Mouse (Mus musculus) right cerebral cortex, postnatal 36 days (tissue): Measurements from ENCODE around the gene Fhad1.
"Not testable (repeated sequence)": the region's sequence is repeated elsewhere in the genome, so short reads cannot be mapped to it uniquely, and the experiment has no call there.

ENCODE experiments used
- DNase-seq, 2 experiments: peaks; one replicate each; pipeline ENCODE4 v3.0.0; 2022; ENCODE audit warnings: low spot score in 2 of 2, mixed read lengths in 1 of 2

Gene Fhad1

DNA sequence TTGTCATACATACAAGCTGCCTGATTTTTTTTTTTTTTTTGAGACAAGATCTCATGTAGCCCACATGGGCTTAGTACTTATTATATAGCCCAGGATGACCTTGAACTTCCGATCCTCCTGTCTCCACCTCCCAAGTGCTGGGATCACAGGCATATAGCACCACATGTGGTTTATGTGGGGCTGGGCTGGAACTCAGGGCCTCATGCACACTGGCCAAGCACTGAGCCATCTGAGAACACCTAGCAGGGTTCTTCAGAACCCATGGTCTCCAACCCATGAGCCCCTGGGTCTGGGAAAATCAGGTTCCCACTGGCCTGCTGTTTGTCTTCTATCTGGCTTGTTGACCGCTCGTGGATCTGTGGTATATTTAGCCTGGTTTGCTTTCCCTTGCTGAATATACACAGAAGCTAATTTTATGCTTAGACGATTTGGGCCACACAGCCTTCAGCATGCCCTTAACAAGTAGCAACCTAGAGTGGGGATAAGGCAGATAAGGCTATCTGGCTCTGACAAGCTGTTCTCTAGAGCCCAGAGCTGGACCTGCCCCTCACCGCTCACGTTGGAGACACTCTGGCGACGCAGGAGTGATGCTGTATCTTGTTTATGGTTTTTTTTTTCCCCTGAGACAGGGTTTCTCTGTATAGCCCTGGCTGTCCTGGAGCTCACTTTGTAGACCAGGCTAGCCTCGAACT is 24.9 kb upstream of the Fhad1 start:
- no peak for DNase-seq

DNA sequence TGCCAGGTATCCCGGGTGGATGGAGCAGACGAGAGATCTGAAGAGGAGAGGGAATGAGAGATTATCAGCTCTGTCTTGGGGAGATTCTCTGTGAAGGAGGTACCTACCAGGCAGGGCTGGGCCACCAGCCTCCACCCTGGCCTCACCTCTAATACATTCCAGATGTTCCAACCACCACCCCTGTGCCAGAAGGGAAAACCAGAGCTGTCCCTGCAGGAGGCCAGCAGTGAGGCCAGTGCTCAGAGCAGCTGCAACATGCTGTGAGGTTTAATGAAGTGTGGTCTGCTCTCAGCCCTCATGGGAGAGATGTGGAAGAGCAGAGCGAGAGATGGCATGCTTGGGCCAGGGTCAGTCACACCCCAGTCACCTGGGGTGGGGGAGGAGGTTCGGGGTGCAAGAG is 23.0 kb upstream of the Fhad1 start:
- DNase-seq = no peak

DNA sequence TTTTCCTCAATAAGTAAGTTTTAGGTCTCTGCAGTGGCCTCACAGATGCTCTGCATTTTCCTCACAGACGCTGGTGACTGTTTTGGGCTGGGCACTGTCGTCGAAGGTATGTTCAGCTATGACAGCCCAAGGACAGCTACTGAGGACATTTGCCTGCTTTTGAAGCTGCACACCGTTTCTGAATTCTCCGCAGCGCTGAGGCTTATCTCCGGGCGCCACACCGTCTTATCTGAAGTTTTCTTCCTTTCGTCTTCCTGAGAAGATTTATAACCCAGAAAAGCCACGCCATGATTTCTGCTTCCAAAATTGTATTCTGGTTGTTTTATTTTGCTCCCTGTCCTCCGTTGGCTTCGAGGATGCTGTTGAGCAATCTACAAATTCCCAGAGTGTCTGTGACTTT is 13.7 kb upstream of the Fhad1 start:
- DNase-seq = no peak

DNA sequence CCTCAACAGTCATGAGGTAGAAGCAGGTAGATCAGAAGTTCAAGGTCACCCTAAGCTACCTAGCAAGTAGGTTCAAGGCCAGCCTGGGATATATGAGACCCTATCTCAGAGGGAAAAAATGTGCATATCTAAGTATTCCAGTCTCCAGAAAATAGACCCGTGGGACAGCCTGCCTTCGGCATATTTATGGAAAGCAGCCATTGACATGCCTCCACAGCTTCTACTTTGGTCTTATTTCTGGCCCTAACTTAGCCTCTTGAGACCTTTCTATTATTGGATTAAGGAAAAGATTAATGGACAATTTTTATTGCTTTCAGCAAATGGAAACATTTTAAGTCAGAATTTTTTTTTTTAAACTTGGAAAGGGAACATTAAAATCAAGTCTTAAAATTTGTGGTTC is 12.1 kb upstream of the Fhad1 start:
- no peak for DNase-seq

DNA sequence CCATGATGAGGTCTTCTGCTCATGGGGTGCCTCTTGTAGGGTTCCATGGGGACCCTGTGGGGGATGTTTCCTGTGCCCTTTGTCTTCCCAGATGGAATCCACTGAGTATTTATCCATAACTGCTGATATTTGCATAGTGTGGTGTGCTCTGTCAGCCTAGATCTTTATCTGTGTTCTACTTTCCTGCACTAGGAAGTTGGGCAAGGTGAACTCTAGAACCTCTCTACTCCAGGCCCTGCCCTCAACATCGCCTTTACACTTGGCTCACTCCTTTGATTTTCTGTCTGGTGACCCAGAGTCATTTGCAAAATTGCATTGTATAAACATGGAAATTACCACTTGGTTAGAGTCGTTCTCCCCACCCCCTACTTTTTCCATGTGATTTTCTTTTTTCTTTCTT is 9.7 kb upstream of the Fhad1 start:
- DNase-seq = no peak

DNA sequence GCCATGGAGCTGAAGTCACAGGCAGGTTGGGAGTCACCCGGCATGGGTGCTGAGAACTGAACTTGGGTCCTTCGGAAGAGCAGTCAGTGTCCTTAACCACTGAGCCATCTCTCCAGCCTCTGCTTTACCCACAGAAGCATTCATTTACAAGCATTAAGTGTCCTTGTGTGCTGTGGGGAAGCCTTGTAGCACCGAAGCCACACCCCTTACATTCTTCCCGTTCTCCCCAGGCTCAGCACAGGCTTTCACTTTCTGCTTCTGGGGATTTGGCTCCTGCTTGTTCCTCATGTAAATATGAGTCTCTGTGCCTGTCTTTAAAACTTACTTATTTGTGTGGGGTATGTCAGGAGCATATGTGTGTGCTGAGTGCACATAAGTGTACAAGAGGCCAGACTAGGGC is 8.3 kb upstream of the Fhad1 start:
- no peak for DNase-seq

DNA sequence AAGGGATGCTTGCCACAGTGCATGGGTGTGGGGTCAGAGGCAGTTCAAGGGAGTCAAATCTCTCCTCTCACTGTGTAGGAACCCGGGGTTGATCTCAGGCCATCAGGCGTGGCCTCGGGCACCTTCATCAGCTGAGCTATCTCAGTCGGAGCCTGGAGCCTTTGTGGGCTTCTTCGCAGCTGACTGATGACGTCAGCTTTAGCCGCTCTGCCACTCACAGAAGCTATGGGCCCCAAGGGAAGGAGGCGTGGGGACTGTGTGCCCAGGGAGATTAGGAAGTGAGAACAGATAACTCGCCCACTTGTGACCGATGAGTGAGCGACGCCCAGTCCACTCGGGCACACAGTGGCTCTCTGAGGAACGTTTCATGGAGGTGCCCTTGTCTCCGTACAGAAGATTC is 2.8 kb upstream of the Fhad1 start:
- no peak for DNase-seq

DNA sequence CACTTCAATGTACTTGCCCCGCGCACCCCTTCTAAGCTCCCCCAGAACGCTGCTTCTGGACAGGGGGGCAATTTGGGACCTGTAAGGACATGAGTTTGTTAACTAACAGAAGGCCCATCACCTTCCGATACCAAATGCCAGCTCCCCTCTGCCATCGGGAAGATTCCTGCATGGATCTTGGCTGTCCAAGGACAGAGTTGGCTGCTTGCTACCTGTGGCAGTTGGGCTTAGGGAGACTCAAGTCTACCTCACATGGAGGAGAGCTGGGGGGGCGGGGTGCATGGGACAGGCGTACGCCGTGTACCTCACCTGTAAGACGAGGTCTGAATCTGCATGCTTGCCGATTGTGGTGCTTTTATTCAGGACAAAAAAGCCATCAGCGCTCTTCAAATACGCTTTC is 3.6 kb downstream of the Fhad1 start:
- no peak for DNase-seq

DNA sequence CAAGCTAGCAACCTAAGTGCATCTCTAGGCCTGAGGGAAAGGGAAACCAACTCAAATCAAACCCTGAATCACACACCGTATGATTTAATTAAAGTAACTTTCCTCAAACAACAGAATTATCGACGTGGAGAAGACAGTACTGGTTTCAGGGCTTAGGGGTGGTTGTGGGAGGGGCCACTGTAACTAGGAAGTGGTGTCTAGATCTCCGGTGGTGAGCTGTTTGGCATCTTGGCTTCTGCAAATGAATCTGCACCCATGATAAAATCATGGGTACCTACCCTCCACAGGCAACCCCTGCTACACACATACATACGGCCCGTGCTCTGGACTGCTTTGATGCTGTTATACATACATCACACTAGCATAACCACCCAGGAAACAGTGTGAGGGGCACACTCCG is 4.4 kb downstream of the Fhad1 start:
- DNase-seq = no peak

DNA sequence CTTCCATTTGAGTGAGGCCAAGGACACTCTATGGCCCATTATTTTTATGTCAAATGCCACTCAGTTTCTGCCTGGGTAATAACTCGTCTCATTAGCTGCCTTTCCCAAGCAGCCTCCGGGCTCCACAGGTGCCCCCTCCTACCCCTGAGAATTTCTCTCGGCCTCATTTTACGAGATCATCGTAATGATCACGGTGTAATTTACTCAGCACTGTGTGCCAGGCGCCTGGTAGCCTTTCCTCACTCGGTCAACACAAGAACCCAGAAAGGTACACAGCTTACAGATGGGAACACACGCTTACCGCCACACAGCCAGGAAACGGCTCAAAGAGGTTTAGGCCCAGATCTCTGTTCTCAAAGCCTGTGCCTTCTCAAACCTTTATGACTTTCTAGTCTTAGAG is 6.7 kb downstream of the Fhad1 start:
- DNase-seq = no peak

DNA sequence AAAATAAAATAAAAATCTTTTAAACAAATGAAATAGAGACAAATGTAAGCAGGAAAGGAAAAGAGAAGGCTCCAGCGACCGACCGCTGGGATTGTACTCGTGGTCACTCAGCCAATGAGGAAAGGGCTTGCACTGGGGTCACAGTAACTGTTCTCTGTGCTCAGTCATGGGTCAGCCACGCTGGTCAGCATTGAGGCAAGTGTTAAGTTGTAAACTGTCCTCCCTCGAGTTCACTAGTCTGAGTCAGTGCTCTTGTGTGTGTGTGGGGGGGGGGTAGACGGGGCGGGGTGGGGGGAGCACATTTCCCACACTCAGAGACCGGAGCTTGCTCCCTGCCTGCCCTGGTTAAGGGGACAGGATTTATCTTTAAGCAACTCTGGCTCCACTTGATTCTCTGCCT is 14.3 kb downstream of the Fhad1 start:
- DNase-seq = no peak

DNA sequence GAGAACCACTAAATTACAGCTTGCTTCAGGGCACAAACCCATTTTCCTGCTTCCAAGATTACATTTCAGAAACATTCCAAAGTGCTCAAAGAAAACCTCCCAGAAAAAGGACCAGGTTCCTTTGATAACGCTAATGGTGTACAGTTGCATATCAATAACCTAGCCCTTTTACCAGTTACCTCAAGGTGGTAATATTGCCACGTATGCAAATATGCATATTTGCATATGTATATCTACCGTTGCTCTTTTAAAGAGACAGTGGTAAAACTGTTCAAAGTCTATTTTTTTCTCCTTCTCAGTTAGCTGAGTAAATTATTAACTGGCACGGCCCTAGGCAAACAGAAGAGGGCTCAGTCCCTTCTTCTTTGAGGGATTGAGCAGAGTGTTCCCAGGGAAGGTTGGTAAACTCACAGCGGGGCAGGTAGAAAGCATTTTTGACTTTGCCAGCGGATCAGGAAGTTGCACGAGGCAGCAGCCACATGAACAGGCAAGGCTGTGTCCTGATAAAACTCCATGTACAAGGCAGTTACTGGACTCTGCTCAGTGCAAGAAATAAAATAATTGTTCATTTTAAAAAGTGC is 15.3 kb downstream of the Fhad1 start:
- no peak for DNase-seq

DNA sequence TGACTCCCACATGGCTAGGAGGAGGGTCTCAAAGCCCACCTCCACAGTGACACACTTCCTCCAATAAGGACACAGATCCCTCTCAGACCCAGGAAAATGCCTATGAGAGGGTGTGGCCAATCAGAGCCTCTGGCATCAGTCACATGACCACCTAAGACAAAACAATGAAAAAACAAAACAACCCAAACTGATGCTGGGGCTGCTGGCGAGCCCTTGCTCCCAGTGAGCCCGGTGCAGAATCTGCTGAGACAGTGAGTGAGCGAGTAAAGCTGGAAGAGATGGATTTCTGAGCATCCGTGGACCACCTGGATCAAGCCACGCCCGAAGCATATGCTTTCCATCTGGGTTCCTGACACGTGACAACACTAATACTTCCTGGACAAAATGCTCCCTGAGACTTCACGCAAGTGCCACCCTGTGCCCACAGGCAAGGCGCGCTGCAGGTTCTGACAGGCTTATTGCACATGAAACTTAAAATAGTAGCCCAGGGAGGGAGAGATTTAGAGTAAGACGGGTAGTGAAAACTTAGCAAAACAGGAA is 16.5 kb downstream of the Fhad1 start:
- no peak for DNase-seq

DNA sequence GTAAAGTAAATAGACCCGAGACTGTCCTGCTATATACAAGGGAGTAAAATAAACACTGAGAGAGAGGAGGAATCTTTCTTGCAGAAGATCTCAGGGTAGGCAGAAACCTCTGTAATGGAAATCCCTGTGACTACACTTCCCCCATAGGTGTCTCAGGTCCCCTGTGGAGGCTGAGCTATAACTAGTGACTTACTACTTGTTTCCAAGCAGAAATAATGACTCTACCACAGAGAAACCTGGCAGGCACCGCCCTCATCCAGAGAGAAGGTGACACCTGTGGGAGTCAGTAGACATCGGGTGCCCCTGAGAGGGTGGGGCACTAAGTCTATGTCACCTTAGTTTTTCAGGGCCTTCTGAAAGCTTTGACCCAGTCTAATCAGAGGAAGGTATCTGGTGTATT is 18.0 kb downstream of the Fhad1 start:
- DNase-seq = no peak

DNA sequence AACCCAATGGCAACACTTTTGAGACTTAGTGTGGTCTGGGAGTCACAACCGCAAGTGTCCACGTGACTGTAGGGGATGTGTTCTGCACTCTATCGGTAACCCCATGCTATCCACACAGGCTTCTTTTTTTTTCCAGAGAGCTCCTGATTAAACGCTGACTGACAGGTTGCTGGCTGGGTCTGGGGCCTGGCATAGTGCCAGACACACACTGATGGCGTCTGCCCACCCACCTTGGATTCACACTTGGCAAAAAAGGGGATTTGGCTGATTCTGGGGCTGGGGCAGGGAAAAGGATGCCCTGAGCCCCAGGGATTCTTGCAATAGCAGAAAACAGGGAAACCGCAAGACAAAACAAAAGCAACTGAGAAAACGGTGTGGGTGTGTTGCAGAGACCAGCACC is 18.8 kb downstream of the Fhad1 start:
- no peak for DNase-seq

DNA sequence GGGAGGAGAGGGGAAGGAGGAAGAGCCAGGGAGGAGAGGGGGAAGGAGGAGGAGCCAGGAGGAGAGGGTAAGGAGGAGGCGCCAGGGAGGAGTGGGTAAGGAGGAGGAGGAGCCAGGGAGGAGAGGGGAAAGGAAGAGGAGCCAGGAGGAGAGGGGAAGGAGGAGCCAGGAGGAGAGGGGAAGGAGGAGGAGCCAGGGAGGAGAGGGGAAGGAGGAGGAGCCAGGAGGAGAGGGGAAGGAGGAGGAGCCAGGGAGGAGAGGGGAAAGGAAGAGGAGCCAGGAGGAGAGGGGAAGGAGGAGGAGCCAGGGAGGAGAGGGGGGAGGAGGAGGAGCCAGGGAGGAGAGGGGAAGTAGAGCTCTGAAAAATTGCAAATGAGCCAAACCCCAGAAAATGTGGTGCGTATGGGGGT is 20.8 kb downstream of the Fhad1 start:
- not testable (repeated sequence) for DNase-seq

DNA sequence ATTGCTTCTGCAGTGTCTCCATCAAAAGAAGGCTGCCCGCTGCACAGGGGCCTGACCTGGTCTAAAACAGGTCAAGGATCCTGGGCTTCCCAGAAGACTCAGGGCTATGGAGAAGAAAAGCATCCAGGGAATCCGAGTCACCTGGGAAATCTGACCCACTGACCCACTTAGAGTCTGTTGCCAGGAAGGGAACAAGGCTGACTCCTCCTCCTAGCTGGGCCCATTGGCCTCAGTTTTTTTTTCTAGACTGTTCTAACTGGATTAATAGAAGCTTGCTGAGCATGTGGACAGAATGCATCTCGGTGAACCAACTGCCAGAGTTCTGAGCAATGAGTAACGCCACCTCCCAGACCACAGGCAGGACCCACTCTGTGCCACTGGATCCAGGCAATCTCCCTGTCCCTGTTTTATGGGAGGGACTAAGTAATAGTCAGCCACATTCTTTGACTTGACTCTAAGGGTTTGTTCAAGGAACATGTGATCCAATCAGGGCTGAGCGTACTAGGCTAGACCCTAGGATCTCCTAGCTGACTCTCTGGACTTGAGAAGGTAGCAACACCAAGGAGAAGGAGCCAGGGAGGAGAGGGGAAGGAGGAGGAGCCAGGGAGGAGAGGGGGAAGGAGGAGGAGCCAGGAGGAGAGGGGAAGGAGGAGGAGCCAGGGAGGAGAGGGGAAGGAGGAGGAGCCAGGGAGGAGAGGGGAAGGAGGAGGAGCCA is 21.4 kb downstream of the Fhad1 start:
- DNase-seq = no peak

DNA sequence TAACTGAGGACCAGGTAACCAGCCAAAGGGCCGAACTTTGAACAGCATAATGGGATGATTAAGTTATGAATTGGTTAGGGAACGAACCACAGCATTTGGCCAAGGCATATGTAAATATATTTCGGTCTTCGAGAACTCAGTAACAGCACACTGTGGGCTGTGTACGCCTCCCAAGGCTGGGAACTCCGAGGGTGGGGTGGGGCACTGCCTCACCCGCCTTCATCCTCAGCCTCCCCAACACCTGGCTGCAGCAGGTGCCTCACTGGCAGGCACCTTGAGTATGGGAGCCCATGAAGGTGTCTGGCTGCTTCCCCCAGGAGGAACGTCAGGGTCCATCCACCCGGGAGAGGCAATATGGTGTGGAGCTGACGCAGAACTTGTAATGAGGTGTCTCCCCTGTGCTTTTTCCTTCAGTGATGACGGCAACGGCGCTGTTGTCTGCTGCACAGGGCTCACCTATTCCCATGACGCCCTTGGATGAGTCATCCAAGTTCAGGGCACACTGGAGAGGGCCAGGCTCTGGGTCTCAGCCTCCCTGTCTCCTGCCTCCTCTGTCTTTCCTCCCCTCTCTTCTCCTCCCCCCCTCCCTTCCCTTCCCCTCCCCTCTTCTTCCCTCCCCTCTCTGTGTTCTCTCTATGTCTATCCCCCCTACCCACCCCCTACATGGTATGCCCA is 22.2 kb downstream of the Fhad1 start:
- DNase-seq = no peak

DNA sequence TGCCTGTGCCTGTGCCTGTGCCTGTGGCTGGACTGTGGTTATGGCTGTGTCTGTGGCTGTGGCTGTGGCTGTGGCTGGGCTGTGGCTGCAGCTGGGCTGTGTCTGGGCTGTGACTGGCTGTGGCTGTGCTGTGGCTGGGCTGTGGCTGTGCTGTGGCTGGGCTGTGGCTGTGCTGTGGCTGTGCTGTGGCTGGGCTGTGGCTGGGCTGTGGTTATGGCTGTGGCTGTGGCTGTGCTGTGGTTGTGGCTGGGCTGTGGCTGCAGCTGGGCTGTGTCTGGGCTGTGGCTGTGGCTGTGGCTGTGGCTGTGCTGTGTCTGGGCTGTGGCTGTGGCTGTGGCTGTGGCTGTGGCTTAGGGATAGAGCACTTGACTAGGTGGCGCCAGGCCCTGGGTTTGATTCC is 26.7 kb downstream of the Fhad1 start:
- no peak for DNase-seq

DNA sequence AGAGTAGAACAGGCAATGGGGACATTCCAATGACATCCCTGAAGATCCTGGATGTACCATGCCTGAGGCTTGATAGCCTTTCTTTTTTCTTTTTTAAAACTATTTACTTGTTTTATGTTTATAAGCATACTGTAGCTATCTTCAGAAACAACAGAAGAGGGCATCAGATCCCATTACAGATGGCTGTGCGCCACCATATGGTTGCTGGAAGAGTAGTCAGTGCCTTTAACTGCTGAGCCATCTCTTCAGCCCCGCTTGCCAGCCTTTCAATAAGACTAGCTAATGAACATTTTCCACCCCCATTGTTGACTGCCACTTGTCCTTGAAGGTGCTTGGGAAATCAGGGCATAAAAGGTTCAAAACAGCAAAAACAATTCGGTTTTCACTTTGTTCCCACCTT is 31.2 kb downstream of the Fhad1 start:
- DNase-seq = no peak

DNA sequence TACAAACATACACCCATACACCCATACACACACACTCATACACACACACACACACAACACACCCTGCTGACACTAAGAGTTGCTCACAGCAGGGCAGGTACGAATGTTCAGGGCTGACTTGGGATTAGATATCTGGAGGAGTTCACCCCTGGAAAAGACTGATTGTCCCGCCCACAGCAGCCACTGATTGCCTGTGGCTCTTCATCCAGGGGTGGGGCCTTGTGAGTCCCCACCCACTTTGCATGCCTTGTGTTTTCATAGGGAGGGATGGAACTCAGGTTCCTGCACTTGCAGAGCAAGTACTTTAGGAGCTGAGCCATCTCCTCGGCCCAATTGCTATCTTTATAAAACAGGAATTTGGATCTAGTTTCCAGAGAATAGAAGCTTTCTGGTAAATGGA is 33.4 kb downstream of the Fhad1 start:
- no peak for DNase-seq

DNA sequence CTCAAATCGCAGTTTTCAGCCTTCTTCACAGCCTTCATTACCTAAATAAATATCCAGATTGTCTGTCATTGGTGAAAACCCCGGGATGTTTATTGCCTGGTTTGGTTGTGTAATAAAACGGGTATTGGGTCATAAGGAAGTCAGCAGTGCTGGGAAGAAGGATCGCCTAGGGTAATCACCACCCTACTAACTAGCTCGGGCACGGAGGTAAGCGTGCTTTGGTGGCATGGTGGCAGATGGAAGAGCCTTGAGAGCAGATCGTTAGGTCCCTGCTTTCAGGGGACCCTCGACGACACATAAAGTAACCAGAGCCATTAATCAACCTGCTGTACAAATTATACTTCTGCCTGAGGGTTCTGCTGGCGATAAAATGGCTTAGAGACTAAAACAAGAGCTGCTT is 36.3 kb downstream of the Fhad1 start:
- DNase-seq = no peak

DNA sequence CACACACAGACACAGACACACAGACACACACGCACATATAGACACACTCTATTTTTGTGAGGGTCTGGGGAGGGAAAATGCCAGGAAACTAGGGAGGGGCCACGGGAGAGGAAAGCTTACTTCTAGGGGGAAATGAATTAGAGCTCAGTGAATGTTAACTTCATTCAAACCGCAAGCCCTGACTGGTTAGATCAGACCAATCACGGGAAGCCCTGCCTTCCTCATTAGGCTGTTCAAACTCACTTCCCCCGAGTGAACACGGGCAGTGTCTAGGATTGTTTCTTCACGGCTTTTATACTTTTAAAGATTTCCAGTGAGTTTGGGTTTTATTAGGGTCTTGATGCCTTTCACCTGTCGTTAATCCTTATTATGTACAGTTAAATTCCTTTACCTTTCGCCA is 37.5 kb downstream of the Fhad1 start:
- no peak for DNase-seq
